Mouse (Mus musculus) neural tube, embryonic 14.5 days (tissue): ENCODE results near the gene Uba1. TPM values are rescaled to one million over a fixed set of nuclear protein-coding genes. Genes with fewer than 3 reads are reported as not detected.
"Not testable (repeated sequence)": the region's sequence is repeated elsewhere in the genome, so short reads cannot be mapped to it uniquely, and the experiment has no call there.

Source experiments
- ATAC-seq: fragments of 200-750 bp; cut with Nextera tagmentation; 2 replicates; pipeline ENCODE4 v1.8.0; 2017; ENCODE audit warnings: low read depth, mild to moderate bottlenecking, moderate TSS enrichment, moderate library complexity
- H3K27ac ChIP-seq: fragments of 300-500 bp; sonication (generic); 2 replicates; pipeline ENCODE4 v1.5.1; 2014; ENCODE audit warnings: low read depth, mild to moderate bottlenecking, control low read depth, low read length, moderate library complexity, mixed read lengths
- H3K27me3 ChIP-seq: fragments of 300-500 bp; sonication (generic); 2 replicates; pipeline ENCODE4 v1.6.1; 2014; ENCODE audit warnings: low read length; ENCODE audit not compliant: control insufficient read depth, insufficient read depth
- H3K36me3 ChIP-seq: fragments of 300-500 bp; sonication (generic); 2 replicates; pipeline ENCODE4 v1.6.1; 2014; ENCODE audit warnings: low read length, mixed read lengths; ENCODE audit not compliant: control insufficient read depth, insufficient read depth
- H3K4me1 ChIP-seq: fragments of 300-500 bp; sonication (generic); 2 replicates; pipeline ENCODE4 v1.6.1; 2014; ENCODE audit warnings: low read length; ENCODE audit not compliant: control insufficient read depth, insufficient read depth
- H3K4me2 ChIP-seq: fragments of 300-500 bp; sonication (generic); 2 replicates; pipeline ENCODE4 v1.6.1; 2014; ENCODE audit warnings: mild to moderate bottlenecking, low read depth, low read length, control low read depth
- H3K4me3 ChIP-seq: fragments of 300-500 bp; sonication (generic); 2 replicates; pipeline ENCODE4 v1.5.1; 2014; ENCODE audit warnings: low read depth, low read length, control low read depth, mixed read lengths
- H3K9ac ChIP-seq: fragments of 300-500 bp; sonication (generic); replicated peaks from 2 replicates; pipeline ENCODE4 v1.6.1; 2014; ENCODE audit warnings: low read depth, mild to moderate bottlenecking, control low read depth, low read length, mixed read lengths
- H3K9me3 ChIP-seq: fragments of 300-500 bp; sonication (generic); 2 replicates; pipeline ENCODE4 v1.6.1; 2016; ENCODE audit warnings: low read length; ENCODE audit not compliant: control insufficient read depth
- WGBS: fragments of 180-500 bp; shearing (Covaris S2); extraction: QIAGEN DNeasy Blood & Tissue Kit; methylation state at CpG from one replicate; pipeline ENCODE4 v1.1.7; 2014; 5-methylcytosine and 5-hydroxymethylcytosine counted together
- polyA plus RNA-seq: library from polyadenylated mRNA; unstranded; fragments of >200 nt; fragmentation: Nextera tagmentation; extraction: Ambion mirVana; gene quantifications from 2 replicates; pipeline ENCODE4 v1.2.1, GENCODE M21; 2014

Uba1 gene
- polyA plus RNA-seq, 1 experiment from 2014 or later = 318 TPM

DNA sequence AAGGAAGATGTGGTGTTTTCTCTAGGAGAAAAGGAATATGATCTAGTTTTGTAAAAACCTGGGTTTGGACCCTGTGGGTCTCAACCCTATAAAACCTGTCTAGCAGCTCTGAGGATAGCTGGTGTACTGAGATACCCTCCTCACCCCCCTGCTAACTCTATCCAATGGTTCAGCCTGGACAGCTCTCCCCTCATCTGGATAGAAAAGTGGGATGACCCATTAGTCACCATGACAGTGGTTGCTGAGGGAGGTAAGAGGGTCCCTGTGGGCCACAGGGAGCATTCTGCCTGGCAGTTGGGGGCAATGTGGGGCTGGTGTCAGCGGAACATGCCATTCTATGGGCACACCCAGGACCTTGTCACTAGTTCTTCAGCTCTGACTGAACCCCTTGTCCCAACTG is 34.5 kb downstream of the Uba1 start:
- peaks cover 3% of the 10 kb centered on the region; the same call in 1 of the 2 replicates for H3K36me3 ChIP-seq
- H3K27ac ChIP-seq = no peak overlapping the region
- 0 out of 2 replicates have a peak, but pooled peaks cover 4% of the 10 kb centered on the region for H3K4me1 ChIP-seq
- no peak overlapping the region for H3K9ac ChIP-seq
- no peak overlapping the region for H3K4me3 ChIP-seq
- H3K4me2 ChIP-seq = no peak overlapping the region
- no peak for ATAC-seq
- 82% methylated on average over 1 of the region's 1 CpGs for WGBS
- H3K27me3 ChIP-seq = no peaks in the 10 kb centered on the region
- no peaks in the 10 kb centered on the region for H3K9me3 ChIP-seq

- no peaks in the 10 kb centered on the region for H3K9me3 ChIP-seq
- no peaks in the 10 kb centered on the region for H3K27me3 ChIP-seq
- 94% methylated on average over 4 of the region's 4 CpGs for WGBS
- no peak overlapping the region for H3K4me2 ChIP-seq
- H3K4me1 ChIP-seq = no peaks in the 10 kb centered on the region
- ATAC-seq = no peak
- H3K9ac ChIP-seq = no peak overlapping the region
- peaks cover 3% of the 10 kb centered on the region; the same call in 1 of the 2 replicates for H3K36me3 ChIP-seq
- H3K4me3 ChIP-seq = no peak overlapping the region
- H3K27ac ChIP-seq = no peak overlapping the region
Measured at GRCm38 (mm10) chrX:20695842-20696241, 37.7 kb downstream of the Uba1 start.

DNA sequence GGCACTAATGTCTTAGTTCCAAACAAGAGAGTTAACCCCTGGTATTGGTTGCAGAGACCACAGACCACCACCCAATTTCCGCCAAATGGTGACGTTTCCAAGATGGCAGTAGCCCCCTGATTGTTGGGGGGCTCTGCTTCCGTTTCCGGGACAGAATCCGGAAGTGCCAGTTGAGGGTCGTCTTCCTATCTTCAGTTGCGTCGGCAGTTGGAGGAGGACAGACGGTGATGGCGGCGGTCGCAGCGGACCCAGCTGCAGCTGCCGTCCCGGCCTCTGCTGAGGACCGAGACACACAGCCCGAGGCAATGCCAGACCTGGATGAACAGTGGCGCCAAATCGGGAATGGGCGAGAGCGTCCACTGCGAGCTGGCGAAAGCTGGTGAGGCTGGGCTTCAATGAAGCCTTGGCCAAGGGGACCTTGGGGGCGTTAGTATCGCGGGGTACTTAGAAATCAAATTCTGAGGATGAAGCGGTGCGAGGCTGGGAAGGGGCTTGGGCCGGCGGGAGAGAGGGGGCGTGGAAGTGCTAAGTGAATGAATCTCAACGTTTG is 45.7 kb downstream of the Uba1 start, which contains the start of gene Usp11:
Gene Usp11 (plus strand): TSS at position 166 of the 550 bp plus-strand sequence.
- WGBS = 12% methylated on average over 32 of the region's 32 CpGs
- peak within 1 kb of the TSS; percentile 90 for H3K27ac ChIP-seq
- H3K4me2 ChIP-seq = peak within 1 kb of the TSS; percentile 38
- no peaks in the 10 kb centered on the region for H3K9me3 ChIP-seq
- peak within 1 kb of the TSS; percentile 58 for H3K4me3 ChIP-seq
- no peaks in the 10 kb centered on the region for H3K36me3 ChIP-seq
- peak within 1 kb of the TSS; percentile 68 for H3K9ac ChIP-seq
- no peaks in the 10 kb centered on the region for H3K27me3 ChIP-seq
- H3K4me1 ChIP-seq = no peaks in the 10 kb centered on the region
- ATAC-seq = peak; percentile 85

- peak overlapping the region; percentile 90 for H3K27ac ChIP-seq
- no peaks in the 10 kb centered on the region for H3K27me3 ChIP-seq
- H3K4me2 ChIP-seq = peak overlapping the region; percentile 38
- peak overlapping the region; percentile 68 for H3K9ac ChIP-seq
- no peaks in the 10 kb centered on the region for H3K4me1 ChIP-seq
- WGBS = 10% methylated on average over 31 of the region's 32 CpGs
- H3K4me3 ChIP-seq = peak overlapping the region; percentile 58
- no peaks in the 10 kb centered on the region for H3K36me3 ChIP-seq
- H3K9me3 ChIP-seq = no peaks in the 10 kb centered on the region
- peak; percentile 92 for ATAC-seq
Measured at GRCm38 (mm10) chrX:20704295-20705082, 46.4 kb downstream of the Uba1 start.

- Histone ChIP-seq H3K27me3 (no peaks in the 10 kb centered on the region), H3K9ac (no peak overlapping the region), H3K4me2 (peak overlapping the region; percentile 38), H3K36me3 (no peaks in the 10 kb centered on the region), H3K4me3 (peak overlapping the region; percentile 58), H3K9me3 (no peaks in the 10 kb centered on the region), H3K4me1 (no peaks in the 10 kb centered on the region), H3K27ac (no peak overlapping the region)
- 34% methylated on average over 3 of the region's 3 CpGs for WGBS
- no peak for ATAC-seq
Measured at GRCm38 (mm10) chrX:20705083-20705402, 46.9 kb downstream of the Uba1 start.

- Histone ChIP-seq H3K9me3 (no peaks in the 10 kb centered on the region), H3K4me2 (no peak overlapping the region), H3K4me3 (no peak overlapping the region), H3K9ac (no peak overlapping the region), H3K4me1 (no peaks in the 10 kb centered on the region), H3K27ac (no peak overlapping the region), H3K36me3 (no peaks in the 10 kb centered on the region), H3K27me3 (no peaks in the 10 kb centered on the region)
- ATAC-seq = no peak
- 86% methylated on average over 5 of the region's 5 CpGs for WGBS
Measured at GRCm38 (mm10) chrX:20728681-20729080, 70.6 kb downstream of the Uba1 start.

- H3K4me1 ChIP-seq, H3K27ac ChIP-seq, H3K9ac ChIP-seq, H3K4me3 ChIP-seq, H3K9me3 ChIP-seq, H3K27me3 ChIP-seq, H3K4me2 ChIP-seq, H3K36me3 ChIP-seq, ATAC-seq: not testable (repeated sequence)
- WGBS = 46% methylated on average over 10 of the region's 10 CpGs
Measured at GRCm38 (mm10) chrX:20730048-20730447, 71.9 kb downstream of the Uba1 start.

Other genes starting within 250 kb of the Uba1 start
- gene Jade3, start 232.6 kb upstream of the Uba1 start, polyA plus RNA-seq = 5.0 and 6.4 TPM in 2 replicates
- gene Rgn, start 108.5 kb upstream of the Uba1 start, polyA plus RNA-seq = 0.44 and 0.75 TPM in 2 replicates
- 41.5 and 42.6 TPM in 2 replicates for gene Rbm10, start 40.8 kb upstream of the Uba1 start, polyA plus RNA-seq
- 248 TPM in 2 replicates for gene Ndufb11, start 40.7 kb upstream of the Uba1 start, polyA plus RNA-seq
- 117 and 120 TPM in 2 replicates for gene Cdk16, start 29.6 kb downstream of the Uba1 start, polyA plus RNA-seq
- 85.9 and 93.5 TPM in 2 replicates for gene Usp11, start 45.6 kb downstream of the Uba1 start, polyA plus RNA-seq
- 334 and 400 TPM in 2 replicates for gene Araf, start 139.5 kb downstream of the Uba1 start, polyA plus RNA-seq
- 2.0 and 5.6 TPM in 2 replicates for gene Timp1, start 211.8 kb downstream of the Uba1 start, polyA plus RNA-seq